Mouse (Mus musculus): ENCODE measurements around the gene Hist1h2bb.

- TF ChIP-seq CTCF (IDR thresholded peaks at IDR 0.05; ENCODE audit: low read depth, low read length), result no peak
- TF ChIP-seq POLR2A (IDR thresholded peaks at IDR 0.05; ENCODE audit: insufficient read depth, low read length), result no peak
- TF ChIP-seq EP300 (IDR thresholded peaks at IDR 0.05; ENCODE audit: insufficient read depth, low read depth, low read length), result no peak
These were observed 47.5 kb upstream of the Hist1h2bb start for GRCm38 (mm10) chr13:23698996-23699395.

Measured in ES-Bruce4 (cell line).